Mouse (Mus musculus): Measurements from ENCODE around the gene Cdc40. TPM values are rescaled to one million over a fixed set of nuclear protein-coding genes. Genes with fewer than 3 reads are reported as not detected.

Gene Cdc40
- 5.0 and 5.6 TPM in 2 replicates for polyA plus RNA-seq (2012; rRNA removed)

DNA sequence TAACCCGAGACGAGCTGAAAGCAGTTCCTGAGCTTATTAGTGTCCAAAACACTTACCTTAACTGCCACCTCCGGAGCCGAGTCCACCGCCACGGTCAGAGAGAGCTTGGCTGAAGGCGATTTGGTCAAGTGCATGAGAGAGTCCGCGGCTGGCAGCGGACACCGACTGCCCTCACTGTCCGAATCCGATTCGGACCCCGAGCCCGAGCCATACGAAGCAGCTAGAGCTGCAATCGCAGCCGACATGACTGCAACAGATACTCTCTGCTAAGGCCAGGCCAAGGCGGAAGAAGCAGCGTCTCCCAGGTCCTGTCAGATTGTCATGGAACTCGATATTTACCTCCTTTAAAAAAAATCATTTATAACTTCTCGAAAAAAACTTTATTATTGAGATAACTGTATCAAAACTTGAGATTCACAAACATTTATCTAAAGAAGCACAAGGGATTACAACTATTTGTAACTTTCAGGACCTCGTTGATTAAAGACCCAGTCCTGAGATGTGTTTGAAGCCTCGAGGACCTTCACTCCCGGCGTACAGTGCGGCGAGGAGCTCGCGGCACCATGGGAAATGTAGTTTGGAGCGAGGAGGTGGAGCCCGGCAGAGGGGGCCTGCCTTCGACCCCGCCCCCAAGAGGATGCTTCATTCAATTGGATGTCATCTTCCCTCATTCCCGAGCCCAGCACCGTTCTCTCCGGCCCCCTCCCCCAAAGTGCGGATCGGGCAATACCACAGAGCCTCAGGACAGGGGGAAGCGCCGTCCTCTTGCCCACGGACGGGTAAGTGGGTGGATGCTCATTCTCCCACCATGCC is at the start of gene Cdc40, which contains the start of gene Wasf1:
Gene Cdc40, minus strand, starts transcription at position 481 of the 813 bp plus-strand sequence.
Gene Wasf1, plus strand, starts transcription at position 645 of the 813 bp plus-strand sequence.

Other genes starting within 250 kb of the Cdc40 start
- 2.0 and 3.0 TPM in 2 replicates for gene Mettl24, start 200.0 kb downstream of the Cdc40 start, polyA plus RNA-seq (2012; rRNA removed)
- gene Wasf1, start 164 bp upstream of the Cdc40 start, polyA plus RNA-seq (2012; rRNA removed): 1.8 and 2.4 TPM in 2 replicates
- 0.09 TPM in 1 of 2 replicates, not detected in the other for gene Gpr6, start 189.0 kb upstream of the Cdc40 start, polyA plus RNA-seq (2012; rRNA removed)